Mouse (Mus musculus) bone marrow macrophage, adult 2 months (primary cell): Measurements from ENCODE around the gene Klhdc2. TPM values are rescaled to one million over a fixed set of nuclear protein-coding genes. Genes with fewer than 3 reads are reported as not detected.
A peak's percentile ranks its signal among the peaks of the same experiment; 100 is the strongest.

ENCODE experiments used
- H3K27ac ChIP-seq: 2 replicates; pipeline ENCODE4 v1.5.1; 2012; ENCODE audit warnings: low read depth, low read length; ENCODE audit not compliant: insufficient read depth
- H3K4me1 ChIP-seq: 2 replicates; pipeline ENCODE4 v1.6.1; 2012; ENCODE audit warnings: low read length; ENCODE audit not compliant: control insufficient read depth, insufficient read depth
- H3K4me3 ChIP-seq: 2 replicates; pipeline ENCODE4 v1.5.1; 2012; ENCODE audit warnings: mild to moderate bottlenecking, low read length, moderate library complexity; ENCODE audit not compliant: insufficient read depth
- CTCF ChIP-seq: IDR thresholded peaks from 2 replicates; pipeline ENCODE4 v1.5.1; 2012; ENCODE audit warnings: low read depth, mild to moderate bottlenecking, low read length, moderate library complexity
- POLR2A ChIP-seq: IDR thresholded peaks from 2 replicates; pipeline ENCODE4 v1.6.1; 2012; ENCODE audit warnings: mild to moderate bottlenecking, low read depth, low read length, borderline replicate concordance
- polyA plus RNA-seq: library from polyadenylated mRNA; stranded (reverse); fragments of >200 nt; gene quantifications from 2 replicates; pipeline ENCODE4 v1.2.4, GENCODE M21; 2012; ENCODE audit not compliant: missing spikeins, insufficient read depth, insufficient read length

Gene Klhdc2
- polyA plus RNA-seq, 1 experiment: 17.3 TPM

- Histone ChIP-seq H3K4me3 (no peak overlapping the region), H3K27ac (no peak overlapping the region), H3K4me1 (peaks cover 5% of the 10 kb centered on the region; the same call in 1 of the 2 replicates)
- TF ChIP-seq POLR2A (no peak), CTCF (no peak)
These were observed 13.3 kb upstream of the Klhdc2 start for GRCm38 (mm10) chr12:69283146-69283545.

- H3K4me1 ChIP-seq: peaks cover 4% of the 10 kb centered on the region
- no peak overlapping the region for H3K4me3 ChIP-seq
- TF ChIP-seq POLR2A: no peak
- TF ChIP-seq CTCF: no peak
- H3K27ac ChIP-seq: no peak overlapping the region
These were observed 8.9 kb upstream of the Klhdc2 start for GRCm38 (mm10) chr12:69287535-69287934.

- Histone ChIP-seq H3K4me1 (peaks cover 4% of the 10 kb centered on the region), H3K4me3 (no peak overlapping the region), H3K27ac (no peak overlapping the region)
- TF ChIP-seq CTCF (no peak), POLR2A (no peak)
These were observed 7.8 kb upstream of the Klhdc2 start for GRCm38 (mm10) chr12:69288699-69289098.

GRCm38 (mm10) chr12:69292401-69292800 is 4.1 kb upstream of the Klhdc2 start:
- TF ChIP-seq CTCF (no peak), POLR2A (no peak)
- peaks cover 4% of the 10 kb centered on the region for H3K4me1 ChIP-seq
- H3K27ac ChIP-seq: no peak overlapping the region
- H3K4me3 ChIP-seq: no peak overlapping the region

- Histone ChIP-seq H3K27ac (no peak overlapping the region), H3K4me1 (peaks cover 10% of the 10 kb centered on the region), H3K4me3 (no peak overlapping the region)
- no peak for TF ChIP-seq POLR2A
- TF ChIP-seq CTCF: no peak
These were observed 2.7 kb upstream of the Klhdc2 start for GRCm38 (mm10) chr12:69293815-69294214.

GRCm38 (mm10) chr12:69294936-69295335 is 1.5 kb upstream of the Klhdc2 start:
- H3K4me1 ChIP-seq: peaks cover 10% of the 10 kb centered on the region
- H3K27ac ChIP-seq: no peak overlapping the region
- no peak overlapping the region for H3K4me3 ChIP-seq
- TF ChIP-seq CTCF: no peak
- no peak for TF ChIP-seq POLR2A

GRCm38 (mm10) chr12:69295651-69296050 is 830 bp upstream of the Klhdc2 start:
- no peak for TF ChIP-seq POLR2A
- Histone ChIP-seq H3K4me1 (peaks cover 8% of the 10 kb centered on the region), H3K4me3 (no peak overlapping the region), H3K27ac (no peak overlapping the region)

GRCm38 (mm10) chr12:69297411-69298150 is 1.1 kb downstream of the Klhdc2 start:
- H3K4me1 ChIP-seq: peaks cover 7% of the 10 kb centered on the region
- no peak for TF ChIP-seq CTCF
- no peak for TF ChIP-seq POLR2A

GRCm38 (mm10) chr12:69298281-69298680 is 1.8 kb downstream of the Klhdc2 start:
- TF ChIP-seq POLR2A: no peak
- no peak for TF ChIP-seq CTCF
- Histone ChIP-seq H3K4me1 (peaks cover 7% of the 10 kb centered on the region), H3K27ac (no peak overlapping the region), H3K4me3 (no peak overlapping the region)

More at GRCm38 (mm10) chr12:69297411-69298150, 1.1 kb downstream of the Klhdc2 start:
- Histone ChIP-seq H3K27ac (no peak overlapping the region), H3K4me3 (peak overlapping the region; percentile 74)

GRCm38 (mm10) chr12:69299231-69299630 is 2.8 kb downstream of the Klhdc2 start:
- Histone ChIP-seq H3K27ac (no peak overlapping the region), H3K4me1 (peaks cover 7% of the 10 kb centered on the region), H3K4me3 (no peak overlapping the region)
- no peak for TF ChIP-seq CTCF
- no peak for TF ChIP-seq POLR2A
